Mouse (Mus musculus) megakaryocyte, embryonic 14.5 days (primary cell): ENCODE measurements around the gene Zfp691.

ENCODE experiments used
- FLI1 ChIP-seq: IDR thresholded peaks from 2 replicates; pipeline ENCODE4 v1.6.1; 2012; ENCODE audit warnings: low read length, inconsistent platforms, mixed read lengths
- GATA1 ChIP-seq: IDR thresholded peaks from 3 replicates; pipeline ENCODE4 v1.6.1; 2012; ENCODE audit warnings: mixed read lengths, low read length, inconsistent platforms, borderline replicate concordance

DNA sequence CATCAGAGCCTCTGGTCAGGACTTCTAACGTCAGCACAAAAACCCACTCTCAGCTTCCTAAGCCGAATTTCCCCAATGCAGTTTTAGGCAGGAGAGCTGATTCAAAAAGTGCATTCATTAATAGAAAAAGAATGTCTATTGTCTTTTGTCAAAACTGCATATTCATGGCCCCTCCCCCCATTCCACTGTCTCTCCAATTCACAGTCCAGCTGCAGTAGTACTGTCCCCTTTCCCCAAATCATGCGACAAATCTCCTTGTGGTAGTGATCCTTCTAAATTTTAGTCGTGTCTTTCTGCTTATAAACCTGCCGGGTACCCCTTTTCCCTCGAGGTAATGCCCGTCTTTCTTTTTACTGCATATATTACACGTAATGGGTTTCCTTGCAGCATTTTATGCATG is 35.2 kb downstream of the Zfp691 start:
- TF ChIP-seq GATA1 (no peak), FLI1 (no peak)
